Mouse (Mus musculus) T-helper 2 cell (primary cell): ENCODE results near the gene 4933427D14Rik.

Experiments used
- in situ Hi-C: fragments of 300-600 bp; cut with MboI, MseI; formaldehyde crosslinking; loops from one replicate; pipeline ENCODE4 v1.15.1; 2025; ENCODE audit warnings: high pct_unique_total_duplicates

The 4933427D14Rik gene

DNA sequence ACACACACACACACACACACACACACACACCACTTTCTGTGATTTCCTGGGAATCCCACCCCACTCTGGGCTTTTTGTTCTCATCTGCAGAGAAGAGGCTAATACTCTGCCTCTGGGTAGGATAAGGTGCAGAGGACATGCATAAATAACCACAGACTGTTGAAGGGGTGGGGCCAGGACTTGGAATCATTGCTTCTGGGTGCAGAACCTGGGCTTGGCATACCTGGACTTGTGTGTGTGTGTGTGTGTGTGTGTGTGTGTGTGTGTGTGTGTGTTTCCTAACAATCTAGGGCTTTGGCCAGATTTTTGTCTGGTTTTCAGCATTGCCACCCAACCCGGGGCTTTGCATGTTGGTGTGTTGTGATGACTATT is 61.4 kb downstream of the 4933427D14Rik start:
- in situ Hi-C loops = no loop called here

GRCm38 (mm10) chr11:72145182-72145876 is 61.9 kb downstream of the 4933427D14Rik start:
- in situ Hi-C loops = no loop called here

DNA sequence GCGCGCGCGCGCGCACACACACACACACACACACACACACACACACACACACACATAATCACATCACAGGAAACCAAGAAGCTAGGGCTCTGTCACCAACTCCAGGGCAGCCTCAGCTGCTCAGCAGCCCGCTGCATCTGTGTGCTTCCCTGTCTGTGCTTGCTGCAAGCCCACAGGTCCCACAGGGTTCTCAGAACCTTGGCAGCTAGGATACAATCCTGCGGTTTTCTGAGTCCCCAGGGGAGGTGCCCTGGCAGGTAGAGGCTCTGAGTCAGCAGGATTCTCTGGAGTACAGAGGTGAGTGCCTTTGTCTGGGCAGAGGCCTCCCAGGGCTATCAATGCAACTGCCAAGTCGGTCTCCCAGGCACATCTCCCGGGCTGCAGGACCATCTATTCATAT is 64.4 kb downstream of the 4933427D14Rik start:
- in situ Hi-C loops = no loop called here

GRCm38 (mm10) chr11:72140198-72140597 is 67.1 kb downstream of the 4933427D14Rik start:
- in situ Hi-C loops = no loop called here

DNA sequence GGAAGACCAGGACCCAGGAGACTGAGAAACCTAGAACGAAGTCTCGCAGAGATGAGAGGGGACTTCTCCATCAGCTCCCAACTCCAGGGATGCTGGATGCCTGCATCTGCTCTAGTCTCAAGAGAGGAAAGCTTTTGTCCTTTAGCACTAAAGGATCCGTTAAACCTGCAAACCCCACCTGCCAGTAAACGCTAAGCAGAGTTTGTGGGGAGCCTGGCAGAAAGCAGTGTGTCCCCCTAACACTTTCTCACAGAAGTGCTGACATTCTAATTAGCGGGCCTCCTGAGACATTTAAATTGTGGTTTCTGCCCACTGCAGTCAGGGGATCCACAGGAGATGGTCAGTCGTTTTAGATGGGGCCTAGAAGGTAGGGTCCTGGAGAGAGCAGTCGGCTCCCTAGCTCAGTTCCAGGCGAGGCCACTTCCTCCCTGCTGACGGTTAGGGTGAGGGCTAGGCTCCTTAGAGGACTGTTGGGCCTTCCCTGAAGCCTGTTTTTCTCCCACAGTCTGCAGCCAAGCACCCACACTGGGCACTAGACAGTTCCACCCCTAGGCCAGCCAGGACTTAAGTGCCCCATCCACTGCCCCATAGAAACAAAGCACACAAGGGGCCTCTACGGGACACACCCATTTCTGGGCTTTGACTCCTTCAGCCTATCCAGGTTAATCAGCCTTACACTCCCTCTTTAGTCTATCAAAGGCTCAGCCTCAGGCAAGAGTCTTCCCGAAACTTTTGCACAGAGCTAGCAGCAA is 70.9 kb downstream of the 4933427D14Rik start:
- in situ Hi-C loops = no loop called here

GRCm38 (mm10) chr11:72135383-72136158 is 71.7 kb downstream of the 4933427D14Rik start, which contains the start of gene Pitpnm3:
Gene Pitpnm3, minus strand, starts transcription at chr11:72135778.
- in situ Hi-C loops = no loop called here

DNA sequence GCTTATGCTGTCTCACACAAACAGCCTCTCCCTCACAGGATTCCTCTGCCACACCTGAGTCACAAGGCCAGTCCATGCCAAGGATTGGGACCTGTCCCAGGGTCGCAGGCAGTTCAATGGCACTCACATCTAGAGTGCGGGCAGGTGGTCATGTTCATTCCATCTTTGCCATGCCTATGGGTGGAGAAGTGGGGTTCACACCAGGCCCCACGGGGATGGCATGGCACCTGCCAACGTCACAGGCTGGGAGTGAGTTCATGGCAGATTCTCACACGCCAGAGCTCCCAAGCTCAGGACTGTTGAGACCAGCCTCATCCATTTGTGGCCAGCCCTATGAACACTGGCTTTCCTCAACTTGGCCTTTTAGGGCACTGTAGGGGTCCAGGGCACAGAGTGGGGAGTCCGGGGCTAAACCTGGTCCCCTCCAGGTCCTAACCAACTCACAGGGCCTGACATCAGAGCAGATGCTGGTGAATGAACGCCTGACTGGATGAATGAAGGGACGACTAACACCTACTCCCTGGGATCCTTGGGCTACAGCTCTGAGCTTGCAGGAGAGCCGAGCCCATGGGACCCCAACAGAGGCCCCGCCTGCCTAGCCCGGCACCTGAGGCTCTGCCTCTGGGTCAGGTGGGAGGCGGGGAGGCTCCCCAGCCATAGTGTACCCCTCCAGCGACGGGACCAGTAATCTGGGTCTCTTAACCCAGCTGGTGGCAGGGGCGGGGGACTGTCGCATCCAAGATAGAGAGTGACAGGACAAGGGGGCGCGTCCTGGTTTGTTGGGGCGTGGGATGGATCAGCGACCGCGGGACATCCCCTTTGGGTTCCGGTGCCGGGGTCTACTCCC is 72.5 kb downstream of the 4933427D14Rik start:
- in situ Hi-C loops = no loop called here

- in situ Hi-C loops = no loop called here
Measured at GRCm38 (mm10) chr11:72133075-72133474, 74.2 kb downstream of the 4933427D14Rik start.

- in situ Hi-C loops = no loop called here
Measured at GRCm38 (mm10) chr11:72132266-72132665, 75.0 kb downstream of the 4933427D14Rik start.

DNA sequence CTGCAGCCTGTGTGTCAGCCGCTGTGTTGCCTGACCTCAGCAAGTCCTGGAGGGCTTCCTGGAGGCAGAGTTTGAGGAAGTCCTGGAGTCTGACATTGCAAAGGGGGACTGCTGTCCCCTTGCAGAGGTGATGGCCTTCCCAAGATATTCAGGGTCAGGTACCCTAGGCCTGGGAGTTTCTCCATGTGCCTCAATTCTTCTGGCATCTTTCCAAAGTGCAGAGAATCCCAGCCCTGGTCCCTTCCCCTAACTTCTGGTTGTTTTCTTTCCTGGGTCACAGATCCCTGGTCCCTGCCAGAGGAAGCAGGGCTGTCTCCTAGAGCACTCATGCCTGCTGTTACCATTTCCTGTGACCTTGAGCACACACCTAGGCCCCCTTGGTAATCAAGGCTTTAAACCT is 75.6 kb downstream of the 4933427D14Rik start:
- in situ Hi-C loops = no loop called here

DNA sequence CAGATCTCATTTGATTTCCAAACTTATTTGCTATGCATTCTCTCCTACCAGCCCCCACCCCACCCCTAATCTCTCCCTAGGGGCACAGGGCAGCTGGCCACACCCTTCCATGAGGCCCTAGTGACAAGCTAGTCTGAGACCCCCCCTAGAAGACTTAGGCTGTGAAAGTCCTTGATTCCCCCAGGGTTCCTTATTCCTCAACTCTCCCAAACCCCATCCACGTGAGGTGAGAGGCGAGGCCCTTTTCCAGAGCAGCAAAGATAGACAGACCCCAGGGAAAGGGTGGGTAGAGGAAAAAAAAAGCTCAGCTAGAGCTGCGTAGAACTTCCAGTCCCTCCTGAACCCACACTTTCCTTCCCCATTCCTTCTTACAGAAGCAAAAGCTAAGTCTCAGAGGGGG is 76.4 kb downstream of the 4933427D14Rik start:
- in situ Hi-C loops = no loop called here

- in situ Hi-C loops = no loop called here
Measured at GRCm38 (mm10) chr11:72130472-72130871, 76.8 kb downstream of the 4933427D14Rik start.

GRCm38 (mm10) chr11:72130021-72130420 is 77.2 kb downstream of the 4933427D14Rik start:
- in situ Hi-C loops = no loop called here

GRCm38 (mm10) chr11:72129032-72129894 is 78.0 kb downstream of the 4933427D14Rik start:
- in situ Hi-C loops = no loop called here

- in situ Hi-C loops = no loop called here
Measured at GRCm38 (mm10) chr11:72127450-72128189, 79.6 kb downstream of the 4933427D14Rik start.

DNA sequence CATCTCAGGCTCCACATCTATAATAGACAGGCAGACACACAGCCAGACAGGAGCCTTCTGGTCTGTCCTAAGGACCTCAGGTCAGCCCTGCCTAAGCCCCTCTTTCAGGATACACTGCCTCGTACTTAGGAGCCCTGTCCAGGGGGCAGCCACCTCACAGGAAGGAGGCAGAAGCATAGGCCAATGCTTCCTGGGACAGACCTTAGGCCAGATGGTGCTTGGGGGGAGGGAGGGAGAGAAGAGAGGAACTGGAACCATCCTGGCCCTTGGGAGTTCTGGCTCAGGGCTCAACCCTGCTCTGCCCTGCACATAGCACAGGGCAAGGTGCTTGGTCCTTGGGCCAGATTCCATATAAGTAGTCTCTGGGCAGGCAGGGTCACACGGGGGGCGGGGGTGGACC is 81.5 kb downstream of the 4933427D14Rik start:
- in situ Hi-C loops = no loop called here

DNA sequence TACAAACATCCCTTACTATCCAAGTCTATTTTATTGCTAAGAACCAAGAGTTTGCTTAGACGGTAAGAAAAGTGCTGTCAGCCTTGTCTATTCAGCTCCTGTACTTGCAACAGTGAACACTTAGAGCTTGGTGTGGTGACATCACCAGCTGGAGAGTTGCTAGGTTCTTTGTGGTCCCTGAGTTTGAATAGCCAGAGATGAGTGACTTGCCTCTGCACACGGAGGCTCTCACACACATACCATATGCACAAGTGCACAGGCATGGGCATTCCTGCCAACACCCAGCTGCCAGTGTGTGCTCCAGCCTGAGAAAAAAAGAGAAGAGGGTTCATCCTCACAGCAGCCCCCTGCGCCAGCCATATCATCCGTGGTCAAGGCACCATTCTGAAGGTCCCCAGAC is 83.7 kb downstream of the 4933427D14Rik start:
- in situ Hi-C loops = no loop called here

DNA sequence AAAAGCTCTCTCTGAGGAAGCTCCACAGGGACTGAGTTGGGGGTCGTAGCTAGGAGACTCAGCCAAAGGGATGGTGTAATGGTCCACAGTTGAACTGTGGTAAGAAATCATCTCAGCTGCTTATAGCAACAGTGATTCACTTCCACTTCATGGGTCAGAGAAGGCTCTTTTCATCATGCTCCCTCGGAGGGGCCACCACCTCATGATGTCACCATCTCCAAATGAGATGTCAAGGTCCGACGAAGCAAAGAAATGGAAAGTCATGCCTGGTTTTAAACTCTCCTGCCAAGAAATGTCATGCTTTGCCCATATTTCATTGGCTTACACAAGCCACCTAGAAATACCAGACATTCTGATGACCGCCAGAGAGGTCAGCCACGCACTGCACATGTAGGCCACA is 86.9 kb downstream of the 4933427D14Rik start:
- in situ Hi-C loops = no loop called here

DNA sequence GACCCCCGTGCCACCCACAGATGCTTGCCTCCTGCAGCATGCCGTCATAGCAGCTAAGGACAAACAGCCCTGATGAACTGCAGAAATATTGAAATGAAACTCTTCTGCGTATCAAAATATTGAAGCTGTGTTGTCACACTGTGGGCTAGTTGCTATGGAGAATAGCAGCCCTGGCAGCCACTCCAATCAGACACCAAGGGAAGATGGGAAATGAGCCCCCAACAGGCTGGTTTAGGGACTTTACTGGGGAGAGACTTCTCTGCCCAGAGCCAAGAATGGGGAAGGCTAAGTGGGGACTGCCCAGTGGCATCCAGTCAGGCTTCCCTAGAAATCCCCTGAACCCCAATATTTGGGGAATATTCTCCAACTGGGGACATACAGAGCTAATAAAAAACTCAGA is 88.6 kb downstream of the 4933427D14Rik start:
- in situ Hi-C loops = loop anchor here (10.0 kb wide), 1 partner anchor 624 kb away; no protein-coding TSS in a partner anchor

GRCm38 (mm10) chr11:72113296-72113695 is 94.0 kb downstream of the 4933427D14Rik start:
- in situ Hi-C loops = loop anchor here (10.0 kb wide), 1 partner anchor 618 kb away; no protein-coding TSS in a partner anchor
